Mouse (Mus musculus) heart, adult 8-10 months (tissue): ENCODE results near the gene Gli2. TPM values are rescaled to one million over a fixed set of nuclear protein-coding genes. Genes with fewer than 3 reads are reported as not detected.
A peak's percentile ranks its signal among the peaks of the same experiment; 100 is the strongest.

Source experiments
- DNase-seq: peaks from one replicate; pipeline ENCODE4 v3.0.0; 2022; ENCODE audit warnings: low spot score
- total RNA-seq, 4 experiments: library from RNA; stranded (reverse); gene quantifications; 2 replicates each; pipeline ENCODE4 v1.2.4; 2022

The Gli2 gene
- total RNA-seq, 4 experiments from 2014 or later: 0.80 to 1.5 (median 0.99) TPM

DNA sequence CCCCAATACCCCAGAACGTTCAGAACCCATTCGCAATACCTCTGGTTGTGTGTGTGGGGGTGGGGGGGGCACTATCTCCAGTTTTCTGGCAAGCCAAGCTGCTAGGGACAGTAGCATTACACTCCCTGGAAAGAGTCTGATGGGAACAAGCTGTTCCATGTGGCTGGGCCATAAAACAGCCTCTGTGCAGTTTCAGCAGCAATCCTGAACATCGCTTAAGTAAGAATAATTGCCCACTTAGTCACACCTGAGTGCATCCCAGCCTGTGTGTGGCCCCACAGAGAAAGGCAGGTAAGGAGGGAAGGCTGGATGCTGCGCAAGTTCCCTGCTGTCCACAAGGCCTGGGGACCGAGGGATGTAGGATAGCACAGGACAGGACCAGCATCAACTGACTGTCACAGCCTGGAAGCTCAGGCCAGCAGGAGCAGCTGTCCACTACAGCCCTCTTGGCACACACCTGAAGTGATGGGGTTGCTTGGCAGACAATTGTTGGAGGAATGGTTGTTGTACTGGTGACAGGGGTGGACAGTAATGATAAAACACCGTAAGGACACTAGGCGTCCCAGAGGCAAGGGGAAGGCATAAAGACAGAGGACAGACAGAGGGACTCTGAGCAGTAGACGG is 58.8 kb downstream of the Gli2 start:
- no peak for DNase-seq

DNA sequence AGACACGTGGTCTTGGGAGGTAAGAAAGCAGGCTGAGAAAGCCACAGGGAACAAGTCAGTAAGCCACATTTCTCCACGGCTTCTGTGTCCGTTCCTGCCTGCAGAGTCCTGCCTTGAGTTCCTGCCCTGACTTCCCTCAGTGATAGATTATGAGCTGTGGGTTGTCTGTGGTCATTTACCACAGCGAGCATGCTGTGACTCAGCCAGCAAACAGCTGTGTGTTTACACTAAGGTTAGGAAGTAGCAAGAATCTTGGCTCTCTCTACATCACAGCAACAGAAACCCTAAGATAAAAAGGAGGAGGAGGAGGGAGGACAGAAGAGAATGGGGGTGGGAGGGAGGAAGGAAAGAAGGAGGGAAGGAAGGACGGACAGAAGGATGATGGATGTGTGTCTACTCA is 59.6 kb downstream of the Gli2 start:
- no peak for DNase-seq

DNA sequence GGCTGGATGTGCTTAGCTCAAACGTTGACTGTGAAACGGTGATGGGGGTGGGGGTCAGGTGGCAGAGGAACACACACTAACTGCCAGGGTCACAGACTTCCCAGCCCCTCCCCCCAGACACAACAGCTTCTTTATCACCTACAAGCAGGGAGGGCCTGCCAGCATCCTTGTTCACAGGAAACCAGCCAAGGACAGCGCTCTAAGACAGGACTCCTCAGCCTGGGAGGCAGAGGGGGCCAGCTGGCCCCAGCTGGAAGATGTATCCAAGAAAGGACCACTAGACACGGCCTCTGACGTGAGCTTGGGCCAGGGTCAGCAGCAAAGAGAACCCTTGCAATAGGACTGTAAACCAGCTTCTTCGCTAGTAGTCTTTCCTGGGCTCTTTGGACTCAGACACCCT is 65.1 kb downstream of the Gli2 start:
- DNase-seq: no peak

DNA sequence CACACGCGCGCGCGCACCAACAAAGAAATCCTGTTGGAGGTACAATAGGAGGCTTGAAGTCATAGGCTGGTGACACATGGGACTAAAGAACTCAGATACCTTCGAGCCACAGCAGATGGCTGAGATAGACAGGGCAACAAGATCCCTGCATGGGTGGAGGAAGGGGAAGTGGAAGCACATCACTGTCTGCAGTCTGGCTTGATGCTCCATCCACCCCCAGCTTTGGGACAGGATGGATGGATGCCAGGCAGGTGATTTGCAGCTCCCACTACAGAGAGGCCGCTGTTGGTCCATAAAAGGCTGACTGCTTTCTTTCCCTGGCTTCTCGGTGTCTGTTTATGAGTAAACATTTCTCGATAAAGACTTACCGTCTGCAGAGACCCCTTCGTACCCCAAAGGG is 65.9 kb downstream of the Gli2 start:
- DNase-seq: no peak

DNA sequence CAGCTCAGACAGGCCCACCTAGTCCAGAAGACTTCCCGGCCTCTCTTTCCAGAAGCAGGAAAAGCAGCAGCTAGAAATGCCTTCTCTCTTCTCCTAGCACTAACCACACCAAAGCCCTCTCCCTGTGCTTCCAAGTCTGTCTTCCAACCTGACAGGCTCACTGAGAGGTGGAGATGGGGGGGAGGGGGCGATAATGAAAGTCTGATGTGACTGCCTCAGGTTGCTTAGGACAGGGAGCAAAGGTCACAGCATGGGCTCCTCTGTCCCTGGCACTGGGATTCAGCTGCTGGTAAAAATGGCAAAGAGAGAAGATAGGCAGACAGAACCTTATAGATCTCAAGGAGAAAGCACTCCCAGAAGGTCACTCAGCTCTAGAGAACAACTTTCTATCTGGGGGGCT is 70.0 kb downstream of the Gli2 start:
- DNase-seq: no peak

DNA sequence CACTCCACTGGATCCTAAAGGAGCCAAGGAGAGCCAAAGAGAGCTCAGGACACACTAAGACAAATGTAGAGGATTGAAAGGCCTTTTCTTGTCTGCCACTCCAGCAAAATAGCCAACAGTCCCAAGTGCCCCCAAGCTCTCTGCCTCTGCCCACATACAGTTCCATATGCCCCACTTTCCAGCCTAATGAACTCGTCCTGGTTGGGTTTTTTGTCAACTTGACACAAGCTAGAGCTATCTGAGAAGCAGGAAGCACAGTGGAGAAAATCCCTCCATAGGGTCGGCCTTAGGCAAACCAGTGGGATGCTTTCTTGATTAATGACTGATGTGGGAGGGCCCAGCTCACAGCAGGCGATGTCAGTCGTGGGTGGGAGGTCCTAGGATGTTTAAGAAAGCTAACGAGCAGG is 70.6 kb downstream of the Gli2 start:
- no peak for DNase-seq

DNA sequence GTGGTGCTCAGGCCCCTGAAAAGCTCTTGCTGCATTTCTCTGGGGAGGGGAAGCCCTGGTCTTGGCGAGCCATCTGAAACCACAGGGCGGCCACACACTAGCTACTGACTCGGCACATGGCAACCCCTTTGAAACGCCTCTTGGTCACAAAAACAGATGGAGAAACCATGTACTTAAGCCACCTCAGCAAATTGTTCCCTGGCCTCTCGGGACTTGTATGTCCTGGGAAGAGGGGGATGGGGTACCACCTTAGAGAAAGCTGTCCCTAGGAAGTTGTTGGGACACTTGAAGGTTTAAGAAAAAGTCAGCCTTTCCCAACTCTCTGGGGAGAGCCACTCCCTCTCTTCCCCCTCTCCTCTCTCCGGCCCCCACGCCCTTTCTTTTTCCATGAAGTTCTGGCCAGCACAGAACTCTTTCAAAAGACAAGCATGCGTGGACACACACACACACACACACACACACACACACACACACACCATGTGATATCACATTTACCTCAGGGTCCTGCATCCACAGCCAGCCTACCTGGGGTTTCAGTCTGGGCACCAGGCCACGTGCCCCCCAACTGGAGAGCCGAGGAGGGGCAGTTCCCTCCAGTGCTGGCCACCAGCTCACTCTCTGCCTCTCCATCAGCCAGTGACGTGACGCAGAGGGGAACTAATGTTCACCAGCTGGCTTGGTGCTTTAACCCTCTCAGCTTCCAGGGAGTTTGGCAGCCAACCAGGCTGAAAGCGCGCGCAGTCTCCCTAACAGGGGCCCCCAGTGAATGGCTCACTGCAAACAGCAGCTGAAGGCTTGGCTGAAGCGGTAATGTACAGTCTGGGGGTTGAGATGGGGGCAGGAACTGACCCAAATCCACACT is 71.2 kb downstream of the Gli2 start:
- DNase-seq: peak; percentile 56

DNA sequence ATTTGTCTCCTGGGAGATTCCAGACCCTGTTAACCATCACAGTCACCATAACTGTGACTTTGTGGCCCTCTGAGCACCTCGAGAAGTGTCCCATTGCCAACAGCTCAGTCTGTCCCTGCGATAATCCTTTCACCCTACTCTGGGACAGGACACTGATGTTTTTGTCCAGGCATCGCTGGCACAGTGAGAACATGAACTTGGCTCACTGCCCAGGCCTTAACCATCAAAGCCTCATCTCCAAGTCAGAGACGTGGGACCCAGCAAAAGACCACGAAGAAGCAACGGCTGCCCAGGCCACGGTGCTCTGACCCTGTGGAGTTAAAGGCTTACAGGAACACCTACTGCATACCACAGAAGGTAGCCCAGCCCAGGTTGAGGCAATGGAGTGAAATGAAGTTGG is 72.8 kb downstream of the Gli2 start:
- DNase-seq: no peak

DNA sequence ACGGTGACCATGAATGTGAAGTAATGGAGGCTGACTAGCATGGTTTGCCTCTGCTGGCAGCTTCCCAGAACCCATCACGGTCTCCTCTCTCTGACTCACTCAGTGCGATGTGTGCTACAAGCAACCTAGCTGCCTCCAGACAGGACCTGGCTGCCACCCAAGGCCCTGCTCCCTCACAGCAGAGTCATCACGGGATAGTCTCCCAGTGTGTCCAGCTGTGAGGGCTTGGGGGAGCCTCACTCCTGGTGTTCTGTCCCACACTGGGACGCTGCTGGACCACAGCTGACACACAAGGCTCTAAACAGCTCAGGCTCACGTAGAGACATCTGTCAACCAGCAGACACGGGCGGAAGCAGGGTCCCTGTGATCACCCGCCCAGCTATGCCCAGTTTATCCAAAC is 76.8 kb downstream of the Gli2 start:
- peak; percentile 67 for DNase-seq

DNA sequence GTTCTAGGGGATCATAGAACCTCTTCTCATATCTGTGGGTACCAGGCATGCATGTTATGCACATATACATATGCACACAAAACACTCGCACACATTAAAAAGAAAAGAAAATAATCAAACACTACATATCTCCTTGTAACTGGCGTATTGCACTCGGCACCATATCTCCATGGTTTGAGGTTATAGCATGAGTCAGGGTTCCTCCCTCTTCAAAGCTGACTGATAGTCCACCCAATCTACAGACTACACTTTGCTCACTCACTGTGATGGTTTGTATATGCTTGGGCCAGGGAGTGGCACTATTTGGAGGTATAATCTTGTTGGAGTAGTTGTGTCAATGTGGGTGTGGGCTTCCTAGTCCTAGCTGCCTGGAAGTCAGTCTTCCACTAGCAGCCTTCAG is 78.0 kb downstream of the Gli2 start:
- no peak for DNase-seq

DNA sequence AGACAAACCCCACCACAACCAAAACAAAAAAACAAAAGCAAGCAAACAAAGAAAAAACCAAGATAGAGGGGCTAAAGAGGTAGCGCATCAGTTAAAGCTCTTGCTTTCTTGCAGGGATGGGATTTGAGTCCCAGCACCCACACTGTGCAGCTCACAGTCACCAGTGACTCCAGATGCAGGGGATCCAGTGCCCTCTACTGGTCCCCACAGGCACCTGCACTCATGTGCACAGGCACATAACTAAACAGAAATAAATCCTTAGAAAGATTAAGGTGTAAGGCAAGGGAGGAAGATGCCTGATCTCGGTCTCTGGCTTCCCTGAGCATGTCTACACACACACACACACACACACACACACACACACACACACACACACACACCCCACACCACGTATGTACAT is 83.4 kb downstream of the Gli2 start:
- DNase-seq: no peak

DNA sequence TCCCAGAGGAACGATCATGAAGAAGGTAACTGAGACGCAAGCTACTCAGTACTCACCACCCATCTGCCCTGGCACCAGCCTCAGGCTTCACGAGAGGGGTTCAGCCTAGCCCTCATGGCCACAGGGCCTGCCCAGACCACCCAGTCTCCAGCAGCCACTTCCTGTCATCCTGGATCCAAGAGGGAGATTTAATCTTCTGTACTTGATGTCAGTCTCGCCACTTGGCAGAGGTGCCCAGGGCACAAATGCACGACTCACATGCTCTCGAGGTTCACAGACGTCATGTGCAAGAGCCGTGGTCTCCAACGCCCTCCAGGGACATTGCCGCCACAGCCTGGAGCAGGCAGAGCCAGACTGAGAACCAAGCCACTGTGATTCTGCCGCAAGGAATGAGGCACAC is 84.0 kb downstream of the Gli2 start:
- DNase-seq: no peak

DNA sequence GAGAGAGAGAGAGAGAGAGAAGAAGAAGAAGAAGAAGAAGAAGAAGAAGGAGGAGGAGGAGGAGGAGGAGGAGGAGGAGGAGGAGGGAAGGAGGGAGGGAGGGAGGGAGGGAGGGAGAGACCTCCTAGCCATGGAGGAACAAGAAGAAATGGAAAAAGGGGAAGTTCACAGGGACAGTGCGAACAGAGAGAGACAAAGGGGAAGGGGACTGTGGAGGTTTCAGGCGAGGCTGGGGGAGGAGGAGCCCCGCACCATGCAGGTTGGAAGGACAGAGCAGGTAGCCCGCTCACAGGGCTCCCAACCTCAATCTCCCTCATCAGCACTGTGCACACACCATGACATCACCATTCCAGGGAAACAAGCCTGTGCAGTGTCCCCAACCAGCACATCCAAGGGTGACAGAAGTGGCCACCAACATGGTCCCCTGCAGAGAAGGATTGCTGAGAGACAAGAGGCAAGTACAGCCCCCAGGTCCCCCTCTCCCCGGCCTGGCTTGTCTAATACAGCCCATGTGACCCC is 84.7 kb downstream of the Gli2 start:
- DNase-seq: no peak

DNA sequence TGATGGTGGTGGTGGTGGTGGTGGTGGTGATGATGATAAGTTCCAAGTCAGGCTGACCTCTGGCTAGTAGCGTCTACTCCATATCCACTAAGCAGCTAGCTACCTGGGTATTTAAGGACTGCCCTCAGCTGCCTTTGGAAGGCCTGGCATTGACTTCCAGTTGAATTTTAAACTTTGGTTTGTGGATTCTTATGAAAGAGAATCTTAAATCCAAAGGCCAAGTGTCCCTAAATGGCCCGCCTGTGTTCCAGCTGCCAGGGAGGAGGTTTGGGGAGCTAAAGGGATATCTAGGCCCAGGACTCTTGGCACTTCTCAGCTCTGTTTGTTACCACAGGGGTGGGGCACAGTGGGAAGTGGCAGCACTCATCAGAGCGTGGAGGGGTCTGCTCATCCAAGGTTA is 85.4 kb downstream of the Gli2 start:
- no peak for DNase-seq

DNA sequence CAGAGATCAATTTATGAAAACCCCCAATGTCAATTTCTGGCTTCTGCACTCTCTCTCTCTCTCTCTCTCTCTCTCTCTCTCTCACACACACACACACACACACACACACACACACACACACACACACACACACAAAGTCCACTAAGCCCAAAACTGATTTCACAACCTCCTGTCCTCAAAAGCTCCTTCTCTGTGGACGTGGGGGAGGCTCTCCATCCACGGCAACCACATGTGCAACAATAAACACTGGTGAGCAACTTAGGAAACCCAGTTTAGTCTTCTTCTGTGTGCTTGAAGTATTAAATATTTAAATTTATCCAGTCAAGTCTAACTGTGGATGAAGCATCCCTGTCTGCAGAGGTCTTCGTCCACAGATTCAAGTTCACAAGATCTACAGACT is 86.1 kb downstream of the Gli2 start:
- no peak for DNase-seq

DNA sequence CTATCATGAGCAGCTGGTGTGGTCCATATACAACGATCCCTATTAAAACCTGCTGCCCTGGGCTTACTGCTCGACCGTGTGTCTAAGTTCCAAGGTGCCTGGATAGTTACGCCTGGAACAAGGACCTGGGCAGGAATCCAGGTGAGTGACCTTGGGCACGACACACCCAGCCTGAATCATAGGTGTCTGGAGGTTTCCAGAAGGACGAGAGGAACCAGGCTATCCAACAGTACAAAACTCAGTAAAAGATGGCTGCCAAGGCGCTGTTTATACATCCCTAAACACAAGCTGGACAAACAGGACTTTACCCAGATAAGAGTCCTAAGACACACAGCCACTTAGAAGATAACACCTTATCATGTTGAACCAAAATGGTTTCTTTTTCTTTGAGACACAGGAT is 94.8 kb downstream of the Gli2 start:
- DNase-seq: no peak

DNA sequence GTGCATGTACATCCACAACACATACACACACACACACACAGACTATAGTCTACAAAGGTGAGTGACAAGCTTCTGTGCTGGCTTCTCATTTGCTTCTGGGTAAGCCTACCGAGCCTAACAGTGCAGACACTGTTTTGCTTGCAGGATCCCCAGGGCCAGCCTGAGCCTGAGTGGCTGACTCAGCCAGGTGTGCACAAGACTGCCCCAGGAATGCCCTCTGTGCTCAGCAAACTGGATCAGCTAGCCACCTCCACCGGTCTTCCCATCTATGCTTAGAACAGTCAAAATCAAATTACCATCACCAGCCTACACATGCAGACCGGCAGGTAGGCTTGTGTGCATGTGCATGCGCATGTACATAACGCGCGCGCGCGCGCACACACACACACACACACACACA is 97.6 kb downstream of the Gli2 start:
- DNase-seq: no peak

DNA sequence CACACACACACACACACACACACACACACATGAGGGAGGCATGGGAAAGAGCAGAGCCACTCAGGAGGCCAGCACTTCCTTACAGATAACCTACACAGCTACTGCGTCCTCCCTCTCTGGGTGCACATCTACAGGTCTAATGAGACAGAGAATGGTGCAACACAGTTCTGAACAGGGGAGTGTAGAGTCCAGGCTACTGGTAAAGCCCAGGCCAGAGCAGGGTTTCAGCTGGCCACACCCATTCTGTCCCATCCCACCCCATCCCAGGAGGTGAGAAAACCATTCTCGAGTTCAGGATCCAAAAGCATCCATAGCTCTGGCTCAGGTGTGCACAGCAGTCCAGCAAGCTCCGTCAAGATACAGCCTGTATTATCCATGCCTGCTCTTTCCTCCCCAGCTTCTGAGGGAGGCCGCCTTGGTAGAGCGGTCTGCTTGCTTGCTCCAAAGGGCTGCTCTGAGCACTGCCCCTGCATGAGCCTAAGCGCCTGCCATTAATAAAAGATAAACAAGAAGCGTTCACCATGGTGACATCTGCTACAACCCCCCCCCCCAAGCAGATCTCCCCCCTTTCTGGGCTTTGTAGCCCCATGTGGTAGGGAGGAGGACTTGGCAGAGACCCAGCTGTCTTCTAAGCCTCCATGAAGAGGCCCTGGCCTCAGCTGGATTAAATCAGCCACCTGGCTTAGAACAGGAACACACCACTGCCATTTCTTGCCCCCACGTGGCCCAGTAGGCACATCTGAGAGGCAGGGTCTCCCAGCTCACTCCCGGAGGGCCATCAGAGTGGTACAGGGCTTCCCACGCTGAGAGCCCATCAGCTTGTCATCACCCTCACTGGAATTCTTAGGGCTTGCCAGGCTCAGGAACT is 98.8 kb downstream of the Gli2 start:
- no peak for DNase-seq

DNA sequence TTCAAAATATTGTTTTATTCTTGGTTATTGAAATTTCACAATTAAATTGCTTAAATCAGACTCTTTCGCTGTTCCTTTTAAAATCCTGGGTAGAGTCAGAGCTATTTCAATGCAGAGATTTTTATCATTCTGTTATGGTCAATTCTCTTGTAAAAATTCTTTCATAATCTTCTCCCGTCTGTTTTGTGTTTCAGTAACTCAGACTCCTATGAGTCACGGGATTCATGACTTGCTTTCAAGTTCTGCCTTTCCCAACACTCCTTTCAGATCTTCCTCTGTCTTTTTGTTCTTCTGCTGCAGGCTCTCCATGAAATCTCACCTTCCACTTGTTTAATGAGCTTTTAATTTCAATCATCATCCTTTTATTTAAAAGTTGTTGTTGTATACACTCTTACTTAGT is 100.4 kb downstream of the Gli2 start:
- no peak for DNase-seq

DNA sequence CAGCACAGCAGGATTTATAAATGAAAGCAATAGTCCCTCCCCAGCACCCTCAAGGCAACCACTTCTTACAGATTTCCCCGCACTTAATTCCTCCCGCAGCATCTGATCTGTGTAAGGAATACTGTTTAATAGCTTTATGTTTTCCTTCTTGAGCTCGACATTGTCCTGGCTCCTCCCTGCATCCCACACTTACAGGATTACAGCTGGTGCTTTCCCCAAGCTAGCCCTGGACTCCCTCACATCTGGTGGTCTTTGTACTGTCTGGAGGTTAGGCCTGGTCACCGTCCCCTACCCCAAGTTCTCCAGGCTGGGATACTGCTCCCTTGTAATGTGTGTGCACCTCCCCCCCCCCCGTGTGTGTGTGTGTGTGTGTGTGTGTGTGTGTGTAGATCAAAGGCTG is 101.1 kb downstream of the Gli2 start:
- DNase-seq: no peak

DNA sequence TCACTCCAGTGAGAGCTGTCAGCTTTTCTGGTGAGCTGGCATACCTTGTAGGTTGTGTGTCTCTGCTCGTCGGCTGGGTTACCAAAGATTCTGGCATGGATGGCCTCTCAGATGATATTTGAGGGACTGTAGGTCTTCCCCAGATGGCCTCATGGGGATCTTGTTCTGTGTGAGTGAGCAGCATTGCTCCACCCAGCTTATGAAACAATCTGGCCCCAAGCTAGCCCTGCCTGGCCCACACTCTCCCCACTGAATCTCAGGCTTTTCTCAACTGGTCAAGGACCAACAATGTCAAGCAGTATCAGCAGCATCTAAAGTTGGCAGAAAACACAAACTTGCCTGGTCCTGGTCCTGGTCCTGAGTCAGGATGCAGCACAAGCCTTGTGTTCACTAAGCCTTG is 105.0 kb downstream of the Gli2 start:
- no peak for DNase-seq

DNA sequence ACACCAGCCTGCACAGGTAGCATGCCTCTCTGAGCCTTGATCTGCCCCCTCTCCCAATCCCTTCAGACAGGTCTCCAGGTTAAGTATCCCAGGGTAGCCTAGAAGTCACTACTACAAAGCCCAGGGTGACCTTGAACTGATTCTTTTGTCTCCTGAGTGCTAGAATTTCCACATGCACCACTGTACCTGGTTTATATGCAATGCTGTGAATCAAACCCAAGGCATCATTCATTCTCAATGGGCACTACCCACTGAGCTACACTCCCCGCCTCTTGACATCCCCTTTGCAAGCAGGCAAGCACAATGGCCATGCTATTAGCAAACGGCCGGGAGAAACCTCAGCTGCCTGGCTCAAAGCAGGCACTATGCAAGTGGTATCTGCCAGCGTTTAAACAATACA is 106.2 kb downstream of the Gli2 start:
- no peak for DNase-seq
